Mouse (Mus musculus) kidney, embryonic 15.5 days (tissue): ENCODE measurements around the gene 4931428L18Rik. TPM values are rescaled to one million over a fixed set of nuclear protein-coding genes. Genes with fewer than 3 reads are reported as not detected.
"Not testable (repeated sequence)": the region's sequence is repeated elsewhere in the genome, so short reads cannot be mapped to it uniquely, and the experiment has no call there.

Experiments used
- ATAC-seq: fragments of 200-750 bp; cut with Nextera tagmentation; replicated peaks from 2 replicates; pipeline ENCODE4 v1.8.0; 2017; ENCODE audit warnings: moderate TSS enrichment; ENCODE audit not compliant: low FRiP score
- H3K27ac ChIP-seq: fragments of 300-500 bp; sonication (generic); 2 replicates; pipeline ENCODE4 v1.5.1; 2015; ENCODE audit warnings: mild to moderate bottlenecking, inconsistent platforms
- H3K27me3 ChIP-seq: fragments of 300-500 bp; sonication (generic); 2 replicates; pipeline ENCODE4 v1.6.1; 2015; ENCODE audit warnings: inconsistent platforms
- H3K36me3 ChIP-seq: fragments of 300-500 bp; sonication (generic); 2 replicates; pipeline ENCODE4 v1.6.1; 2015; ENCODE audit warnings: inconsistent platforms
- H3K4me1 ChIP-seq: fragments of 300-500 bp; sonication (generic); 2 replicates; pipeline ENCODE4 v1.6.1; 2015; ENCODE audit warnings: inconsistent platforms
- H3K4me2 ChIP-seq: fragments of 300-500 bp; sonication (generic); 2 replicates; pipeline ENCODE4 v1.6.1; 2015; ENCODE audit warnings: moderate library complexity, mild to moderate bottlenecking, inconsistent platforms
- H3K4me3 ChIP-seq: fragments of 300-500 bp; sonication (generic); replicated peaks from 2 replicates; pipeline ENCODE4 v1.5.1; 2015; ENCODE audit warnings: mild to moderate bottlenecking, inconsistent platforms
- H3K9ac ChIP-seq: fragments of 300-500 bp; sonication (generic); 2 replicates; pipeline ENCODE4 v1.6.1; 2015; ENCODE audit warnings: mild to moderate bottlenecking, inconsistent platforms
- H3K9me3 ChIP-seq: fragments of 300-500 bp; sonication (generic); replicated peaks from 2 replicates; pipeline ENCODE4 v1.6.1; 2016; ENCODE audit warnings: inconsistent platforms
- WGBS: fragments of 180-500 bp; shearing (Covaris S2); methylation state at CpG from one replicate; pipeline ENCODE4 v1.1.7; 2015; ENCODE audit warnings: mixed read lengths; 5-methylcytosine and 5-hydroxymethylcytosine counted together
- polyA plus RNA-seq: library from polyadenylated mRNA; unstranded; fragments of >200 nt; fragmentation: Nextera tagmentation; extraction: Ambion mirVana; gene quantifications from 2 replicates; pipeline ENCODE4 v1.2.1, GENCODE M21; 2015

Gene 4931428L18Rik
- polyA plus RNA-seq, 1 experiment from 2014 or later: not detected

- 85% methylated on average over 2 of the region's 2 CpGs for WGBS
- no peak overlapping the region for H3K9ac ChIP-seq
- no peak for ATAC-seq
- H3K36me3 ChIP-seq: no peaks in the 10 kb centered on the region
- no peak overlapping the region for H3K4me3 ChIP-seq
- no peaks in the 10 kb centered on the region for H3K4me1 ChIP-seq
- no peak overlapping the region for H3K4me2 ChIP-seq
- no peak overlapping the region for H3K27ac ChIP-seq
- no peaks in the 10 kb centered on the region for H3K9me3 ChIP-seq
- no peaks in the 10 kb centered on the region for H3K27me3 ChIP-seq
Measured at GRCm38 (mm10) chr1:31032351-31032750, 190.1 kb downstream of the 4931428L18Rik start.

- H3K9ac ChIP-seq: no peak overlapping the region
- no peaks in the 10 kb centered on the region for H3K9me3 ChIP-seq
- no peaks in the 10 kb centered on the region for H3K27me3 ChIP-seq
- H3K27ac ChIP-seq: no peak overlapping the region
- H3K4me3 ChIP-seq: no peak overlapping the region
- ATAC-seq: no peak
- H3K4me2 ChIP-seq: no peak overlapping the region
- H3K36me3 ChIP-seq: no peaks in the 10 kb centered on the region
- H3K4me1 ChIP-seq: no peaks in the 10 kb centered on the region
Measured at GRCm38 (mm10) chr1:31023173-31023572, 199.3 kb downstream of the 4931428L18Rik start.

GRCm38 (mm10) chr1:31019283-31019682 is 203.2 kb downstream of the 4931428L18Rik start:
- Histone ChIP-seq H3K4me1 (no peaks in the 10 kb centered on the region), H3K4me3 (no peak overlapping the region), H3K27ac (no peak overlapping the region), H3K4me2 (no peak overlapping the region), H3K9me3 (no peaks in the 10 kb centered on the region), H3K27me3 (no peaks in the 10 kb centered on the region), H3K9ac (no peak overlapping the region), H3K36me3 (no peaks in the 10 kb centered on the region)
- WGBS: 71% methylated on average over 6 of the region's 6 CpGs
- ATAC-seq: 0 out of 2 replicates have a peak, but pooled peaks have one; percentile 29

- Histone ChIP-seq H3K9ac (no peak overlapping the region), H3K4me2 (no peak overlapping the region), H3K27me3 (no peaks in the 10 kb centered on the region), H3K27ac (no peak overlapping the region), H3K4me3 (no peak overlapping the region), H3K9me3 (no peaks in the 10 kb centered on the region), H3K4me1 (no peaks in the 10 kb centered on the region), H3K36me3 (no peaks in the 10 kb centered on the region)
- no peak for ATAC-seq
- whole genome bisulfite sequencing: 71% methylated on average over 5 of the region's 5 CpGs
Measured at GRCm38 (mm10) chr1:31017377-31017776, 205.1 kb downstream of the 4931428L18Rik start.

GRCm38 (mm10) chr1:31016068-31016467 is 206.4 kb downstream of the 4931428L18Rik start:
- H3K4me2 ChIP-seq: no peak overlapping the region
- H3K27ac ChIP-seq: no peak overlapping the region
- no peak for ATAC-seq
- no peaks in the 10 kb centered on the region for H3K36me3 ChIP-seq
- H3K4me1 ChIP-seq: no peaks in the 10 kb centered on the region
- no peaks in the 10 kb centered on the region for H3K27me3 ChIP-seq
- 81% methylated on average over 6 of the region's 6 CpGs for WGBS
- H3K4me3 ChIP-seq: no peak overlapping the region
- H3K9ac ChIP-seq: no peak overlapping the region
- no peaks in the 10 kb centered on the region for H3K9me3 ChIP-seq

DNA sequence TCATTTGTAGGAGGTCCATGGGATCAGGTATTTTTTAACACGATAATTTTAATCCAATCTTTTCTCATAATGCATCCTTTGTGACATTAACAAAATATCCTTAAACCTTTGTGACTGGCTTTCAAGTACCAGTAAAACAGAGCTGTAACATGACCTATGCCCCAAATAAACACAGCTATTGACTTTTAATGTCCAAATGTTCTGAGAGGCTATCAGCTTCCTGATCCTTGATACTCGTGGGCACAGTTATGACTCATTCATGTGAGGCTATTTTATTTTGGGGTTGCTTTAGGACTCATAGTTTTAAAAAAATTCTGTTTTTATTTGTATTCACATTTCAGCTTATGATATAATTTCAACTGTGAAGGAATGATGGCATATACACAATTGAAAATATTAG is 207.2 kb downstream of the 4931428L18Rik start:
- 39% methylated on average over 2 of the region's 2 CpGs for WGBS
- Histone ChIP-seq H3K27me3 (no peaks in the 10 kb centered on the region), H3K4me3 (no peak overlapping the region), H3K9me3 (no peaks in the 10 kb centered on the region), H3K4me2 (no peak overlapping the region), H3K27ac (no peak overlapping the region), H3K4me1 (no peaks in the 10 kb centered on the region), H3K36me3 (no peaks in the 10 kb centered on the region), H3K9ac (no peak overlapping the region)
- no peak for ATAC-seq

DNA sequence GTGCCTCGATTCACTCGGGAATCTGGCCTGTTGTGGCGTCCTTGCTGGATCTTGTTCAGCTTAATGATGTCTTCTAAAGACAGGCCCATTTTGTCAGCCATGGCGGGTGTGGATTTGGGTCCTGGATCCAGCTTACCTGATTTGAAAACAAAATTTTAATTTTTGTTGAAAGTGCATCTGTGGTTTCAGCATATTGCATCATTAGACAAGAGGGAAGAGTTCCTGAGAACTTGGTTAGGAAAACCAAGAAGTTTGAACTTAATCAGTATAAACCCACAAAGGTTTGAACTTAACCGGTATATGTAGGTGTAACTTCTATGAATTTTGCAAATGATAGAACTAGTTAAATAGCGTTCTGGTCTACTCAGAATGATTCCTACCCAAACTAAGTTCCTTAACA is 244.6 kb downstream of the 4931428L18Rik start, which contains the start of gene AC153137.1:
Gene AC153137.1, minus strand, starts transcription at position 101 of the 400 bp plus-strand sequence.
- ATAC-seq, H3K9me3 ChIP-seq, H3K27ac ChIP-seq, H3K9ac ChIP-seq, H3K4me2 ChIP-seq, H3K4me3 ChIP-seq, H3K36me3 ChIP-seq, H3K27me3 ChIP-seq, H3K4me1 ChIP-seq: not testable (repeated sequence)
- 87% methylated on average over 6 of the region's 6 CpGs for WGBS

GRCm38 (mm10) chr1:30977239-30977638 is 245.2 kb downstream of the 4931428L18Rik start:
- H3K36me3 ChIP-seq, H3K4me1 ChIP-seq, H3K4me2 ChIP-seq, H3K27ac ChIP-seq, ATAC-seq, H3K4me3 ChIP-seq, H3K9ac ChIP-seq, H3K9me3 ChIP-seq, H3K27me3 ChIP-seq: not testable (repeated sequence)
- 85% methylated on average over 7 of the region's 7 CpGs for WGBS

DNA sequence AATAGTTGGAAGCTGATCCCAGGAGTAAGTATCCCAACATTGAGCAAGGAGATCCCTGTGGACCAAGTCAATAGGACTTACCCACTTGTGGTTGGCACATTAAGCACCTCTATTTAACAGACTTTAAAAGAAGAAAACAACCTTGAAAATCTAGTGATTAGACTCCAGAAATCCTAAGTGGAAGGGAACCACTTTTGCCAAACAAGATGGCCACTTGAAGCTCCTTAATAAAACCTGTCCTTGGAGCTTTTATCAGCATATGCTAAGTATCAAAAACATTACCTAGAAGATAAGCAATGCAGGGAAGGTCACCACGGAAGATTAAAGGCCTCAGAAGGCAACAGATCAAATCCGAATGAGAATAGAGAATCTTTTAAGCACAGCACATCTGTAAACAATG is 270.7 kb downstream of the 4931428L18Rik start:
- no peak overlapping the region for H3K4me2 ChIP-seq
- no peaks in the 10 kb centered on the region for H3K27me3 ChIP-seq
- no peak overlapping the region for H3K27ac ChIP-seq
- WGBS: 89% methylated on average over 2 of the region's 2 CpGs
- no peak overlapping the region for H3K4me3 ChIP-seq
- no peaks in the 10 kb centered on the region for H3K9me3 ChIP-seq
- no peaks in the 10 kb centered on the region for H3K36me3 ChIP-seq
- ATAC-seq: no peak
- 0 out of 2 replicates have a peak, but pooled peaks cover 8% of the 10 kb centered on the region for H3K4me1 ChIP-seq
- no peak overlapping the region for H3K9ac ChIP-seq

DNA sequence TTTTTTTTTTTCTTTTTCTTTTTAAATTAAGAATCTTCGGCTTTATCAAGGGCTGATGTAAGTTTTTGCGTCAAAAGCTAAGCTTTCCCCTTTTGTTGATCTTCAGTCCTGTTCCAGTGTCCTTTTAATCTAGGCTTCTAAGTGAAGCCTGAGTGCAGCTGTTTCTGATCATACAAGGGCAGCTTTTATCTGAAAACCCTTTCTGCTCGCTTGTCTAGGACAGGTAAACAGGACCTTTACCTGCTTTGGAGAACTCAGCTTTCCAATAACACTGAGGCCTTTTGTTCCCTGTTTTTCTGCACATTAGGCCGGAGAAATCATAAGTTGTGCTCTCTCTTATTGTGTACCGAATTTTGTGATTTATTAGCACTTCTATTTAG is 272.0 kb downstream of the 4931428L18Rik start:
- H3K9me3 ChIP-seq: no peaks in the 10 kb centered on the region
- H3K4me2 ChIP-seq: peak overlapping the region; percentile 71
- peak overlapping the region; percentile 75 for H3K9ac ChIP-seq
- H3K4me3 ChIP-seq: peak overlapping the region; percentile 70
- peaks cover 3% of the 10 kb centered on the region; the same call in 1 of the 2 replicates for H3K36me3 ChIP-seq
- WGBS: 40% methylated on average over 5 of the region's 5 CpGs
- H3K27ac ChIP-seq: peak overlapping the region; percentile 100
- H3K4me1 ChIP-seq: 0 out of 2 replicates have a peak, but pooled peaks cover 10% of the 10 kb centered on the region
- no peaks in the 10 kb centered on the region for H3K27me3 ChIP-seq
- no peak for ATAC-seq

- peak overlapping the region; percentile 100 for H3K27ac ChIP-seq
- peaks cover 8% of the 10 kb centered on the region for H3K36me3 ChIP-seq
- H3K9ac ChIP-seq: peak overlapping the region; percentile 89
- peak overlapping the region; percentile 71 for H3K4me2 ChIP-seq
- 0 out of 2 replicates have a peak, but pooled peaks cover 10% of the 10 kb centered on the region for H3K4me1 ChIP-seq
- H3K9me3 ChIP-seq: no peaks in the 10 kb centered on the region
- H3K4me3 ChIP-seq: peak overlapping the region; percentile 70
- no peaks in the 10 kb centered on the region for H3K27me3 ChIP-seq
- peak; percentile 99 for ATAC-seq
- WGBS: under 1% methylated on average over 66 of the region's 66 CpGs
Measured at GRCm38 (mm10) chr1:30949710-30950455, 272.6 kb downstream of the 4931428L18Rik start.

- Histone ChIP-seq H3K9ac (peak overlapping the region; percentile 89), H3K27me3 (no peaks in the 10 kb centered on the region), H3K27ac (peak overlapping the region; percentile 100), H3K36me3 (peaks cover 16% of the 10 kb centered on the region), H3K4me2 (peak overlapping the region; percentile 56), H3K9me3 (no peaks in the 10 kb centered on the region), H3K4me3 (peak overlapping the region; percentile 70), H3K4me1 (0 out of 2 replicates have a peak, but pooled peaks cover 10% of the 10 kb centered on the region)
- under 1% methylated on average over 75 of the region's 85 CpGs for WGBS
- ATAC-seq: peak; percentile 76
Measured at GRCm38 (mm10) chr1:30948950-30949639, 273.4 kb downstream of the 4931428L18Rik start.
